Mouse (Mus musculus) bone marrow macrophage, adult 2 months (primary cell): ENCODE results near the gene Tmem185b.

Experiments used
- CTCF ChIP-seq: IDR thresholded peaks from 2 replicates; pipeline ENCODE4 v1.5.1; 2012; ENCODE audit warnings: low read depth, mild to moderate bottlenecking, low read length, moderate library complexity
- POLR2A ChIP-seq: IDR thresholded peaks from 2 replicates; pipeline ENCODE4 v1.6.1; 2012; ENCODE audit warnings: mild to moderate bottlenecking, low read depth, low read length, borderline replicate concordance

DNA sequence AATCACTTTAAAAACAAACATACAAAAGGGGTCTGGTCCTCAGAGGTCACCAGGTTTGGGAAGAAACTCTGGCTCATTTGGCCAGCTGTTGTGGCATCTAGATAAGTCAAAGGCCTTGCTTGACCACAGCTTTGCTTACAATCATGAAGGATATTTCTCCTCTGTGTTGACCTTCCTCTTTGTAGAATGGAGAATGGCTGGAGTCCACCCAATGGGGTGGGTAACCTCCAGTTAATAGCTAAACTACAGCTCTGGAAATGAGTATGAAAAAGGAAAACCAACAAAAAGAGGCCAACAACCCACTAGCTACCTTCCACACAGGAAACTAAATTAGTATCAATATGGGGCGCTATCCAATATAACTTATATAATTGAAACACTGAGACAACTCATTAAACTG is 25.7 kb downstream of the Tmem185b start:
- TF ChIP-seq CTCF (no peak), POLR2A (no peak)
